Mouse (Mus musculus) stomach, postnatal 0 days (tissue): ENCODE results near the gene Acad11.

Experiments used
- CTCF ChIP-seq: IDR thresholded peaks from 2 replicates; pipeline ENCODE4 v1.5.1; 2016; ENCODE audit warnings: antibody characterized with exemption, low read depth, mild to moderate bottlenecking, moderate library complexity
- EP300 ChIP-seq: optimal IDR thresholded peaks from 2 replicates; pipeline ENCODE3; 2016; ENCODE audit warnings: antibody characterized with exemption

- TF ChIP-seq CTCF: no peak
- no peak for TF ChIP-seq EP300
Measured at GRCm38 (mm10) chr9:104092945-104093344, 29.8 kb downstream of the Acad11 start.
